Mouse (Mus musculus) stomach, embryonic 16.5 days (tissue): ENCODE measurements around the gene Vrk1. TPM values are rescaled to one million over a fixed set of nuclear protein-coding genes. Genes with fewer than 3 reads are reported as not detected.

Experiments
- ATAC-seq: fragments of 200-750 bp; cut with Nextera tagmentation; 2 replicates; pipeline ENCODE4 v1.8.0; 2017; ENCODE audit warnings: moderate number of reproducible peaks, moderate TSS enrichment; ENCODE audit not compliant: insufficient read depth, low FRiP score
- H3K27ac ChIP-seq: fragments of 300-500 bp; sonication (generic); 2 replicates; pipeline ENCODE4 v1.5.1; 2014; ENCODE audit warnings: low read length
- H3K27me3 ChIP-seq: fragments of 300-500 bp; sonication (generic); 2 replicates; pipeline ENCODE4 v1.6.1; 2014; ENCODE audit warnings: low read length, control low read depth, mixed read lengths; ENCODE audit not compliant: control insufficient read depth, insufficient read depth
- H3K36me3 ChIP-seq: fragments of 300-500 bp; sonication (generic); 2 replicates; pipeline ENCODE4 v1.6.1; 2014; ENCODE audit warnings: low read length; ENCODE audit not compliant: control insufficient read depth, insufficient read depth
- H3K4me1 ChIP-seq: fragments of 300-500 bp; sonication (generic); 2 replicates; pipeline ENCODE4 v1.6.1; 2014; ENCODE audit warnings: low read length, control low read depth, mixed read lengths; ENCODE audit not compliant: control insufficient read depth, insufficient read depth
- H3K4me2 ChIP-seq: fragments of 300-500 bp; sonication (generic); 2 replicates; pipeline ENCODE4 v1.6.1; 2014; ENCODE audit warnings: low read depth, low read length, mixed read lengths
- H3K4me3 ChIP-seq: fragments of 300-500 bp; sonication (generic); replicated peaks from 2 replicates; pipeline ENCODE4 v1.5.1; 2014; ENCODE audit warnings: mild to moderate bottlenecking, low read length
- H3K9ac ChIP-seq: fragments of 300-500 bp; sonication (generic); 2 replicates; pipeline ENCODE4 v1.6.1; 2014; ENCODE audit warnings: low read length
- H3K9me3 ChIP-seq: fragments of 300-500 bp; sonication (generic); replicated peaks from 2 replicates; pipeline ENCODE4 v1.6.1; 2016; ENCODE audit warnings: low read length, control low read depth; ENCODE audit not compliant: control insufficient read depth
- WGBS: fragments of 180-500 bp; shearing (Covaris S2); extraction: QIAGEN DNeasy Blood & Tissue Kit; methylation state at CpG from one replicate; pipeline ENCODE4 v1.1.7; 2014; 5-methylcytosine and 5-hydroxymethylcytosine counted together
- polyA plus RNA-seq: library from polyadenylated mRNA; unstranded; fragments of >200 nt; fragmentation: Nextera tagmentation; extraction: Ambion mirVana; gene quantifications from 2 replicates; pipeline ENCODE4 v1.2.1, GENCODE M21; 2015

The Vrk1 gene
- polyA plus RNA-seq, 1 experiment from 2014 or later: 58.3 TPM

DNA sequence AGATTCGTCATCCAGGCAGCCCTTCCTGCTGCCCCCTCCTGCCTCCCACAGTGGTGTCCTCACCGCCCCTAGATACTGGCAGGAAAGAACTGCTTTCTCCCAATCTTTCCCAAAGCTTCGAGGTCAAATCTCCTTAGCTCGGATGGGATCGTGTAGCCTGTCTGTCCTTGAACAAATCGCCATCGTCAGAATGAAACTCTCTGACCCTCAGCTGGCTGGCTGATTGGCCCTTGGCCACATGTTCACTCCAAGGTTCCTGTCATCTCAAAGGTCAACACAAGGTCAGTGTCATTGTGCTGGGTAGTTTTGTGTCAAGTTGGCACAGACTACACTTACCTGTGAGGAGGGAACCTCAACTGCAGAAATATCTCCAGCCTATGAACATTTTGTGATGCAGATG is 16.7 kb upstream of the Vrk1 start:
- H3K36me3 ChIP-seq: no peaks in the 10 kb centered on the region
- 59% methylated on average over 7 of the region's 7 CpGs for WGBS
- H3K27me3 ChIP-seq: no peaks in the 10 kb centered on the region
- ATAC-seq: no peak
- no peaks in the 10 kb centered on the region for H3K9me3 ChIP-seq
- no peak overlapping the region for H3K4me2 ChIP-seq
- H3K9ac ChIP-seq: no peak overlapping the region
- no peak overlapping the region for H3K4me3 ChIP-seq
- no peaks in the 10 kb centered on the region for H3K4me1 ChIP-seq
- no peak overlapping the region for H3K27ac ChIP-seq

DNA sequence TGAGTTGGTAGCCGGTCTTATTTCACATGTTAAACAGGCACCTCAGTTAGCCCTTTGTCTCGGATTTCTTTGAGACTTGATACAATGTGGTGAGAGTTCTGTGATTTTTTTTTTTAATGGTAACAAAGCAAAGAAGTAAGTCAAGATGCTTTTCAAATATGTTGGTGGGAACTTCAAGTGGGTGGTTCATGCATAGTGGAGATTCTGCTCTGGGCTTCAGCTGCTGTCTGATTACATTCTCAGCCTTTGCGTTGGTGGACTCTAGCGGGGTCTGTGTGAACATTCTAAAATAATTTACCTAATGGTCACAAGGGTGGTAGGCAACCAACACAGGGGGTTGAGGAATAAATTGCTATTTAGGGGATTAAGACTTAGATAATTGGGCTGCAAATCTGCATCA is 14.1 kb upstream of the Vrk1 start:
- Histone ChIP-seq H3K27me3 (no peaks in the 10 kb centered on the region; the same call in 1 of the 2 replicates), H3K9ac (no peak overlapping the region), H3K36me3 (no peaks in the 10 kb centered on the region), H3K4me1 (no peaks in the 10 kb centered on the region), H3K27ac (no peak overlapping the region), H3K4me2 (no peak overlapping the region), H3K9me3 (no peaks in the 10 kb centered on the region), H3K4me3 (no peak overlapping the region)
- ATAC-seq: no peak
- WGBS: 75% methylated on average over 4 of the region's 4 CpGs

- no peak overlapping the region for H3K4me3 ChIP-seq
- no peak overlapping the region for H3K4me2 ChIP-seq
- no peak overlapping the region for H3K27ac ChIP-seq
- H3K4me1 ChIP-seq: no peaks in the 10 kb centered on the region
- H3K9me3 ChIP-seq: no peaks in the 10 kb centered on the region
- no peak overlapping the region for H3K9ac ChIP-seq
- 79% methylated on average over 19 of the region's 19 CpGs for WGBS
- no peak for ATAC-seq
- no peaks in the 10 kb centered on the region for H3K36me3 ChIP-seq
- H3K27me3 ChIP-seq: no peaks in the 10 kb centered on the region; the same call in 1 of the 2 replicates
Observed at GRCm38 (mm10) chr12:105997028-105997786, 12.8 kb upstream of the Vrk1 start.

DNA sequence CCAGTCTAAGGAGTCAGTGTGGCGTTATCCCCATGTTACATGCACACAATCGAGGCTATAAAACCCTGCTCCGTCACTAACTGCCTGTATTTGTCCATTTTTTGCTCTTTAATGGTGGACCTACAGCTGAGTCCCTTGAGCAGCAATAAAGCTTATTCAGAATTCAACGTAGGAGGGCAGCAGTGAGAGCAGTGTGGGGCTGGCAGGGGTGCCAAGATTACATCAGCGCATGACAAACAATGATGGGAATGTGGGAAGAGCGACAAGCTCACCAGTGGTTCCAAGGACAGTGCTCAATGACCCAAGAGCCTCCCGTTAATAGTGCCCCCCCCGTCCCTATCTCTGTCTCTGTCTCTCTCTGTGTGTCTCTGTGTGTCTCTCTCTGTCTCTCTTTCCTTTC is 8.3 kb upstream of the Vrk1 start:
- Histone ChIP-seq H3K9me3 (no peaks in the 10 kb centered on the region; the same call in 1 of the 2 replicates), H3K27me3 (no peaks in the 10 kb centered on the region; the same call in 1 of the 2 replicates), H3K9ac (no peak overlapping the region), H3K27ac (no peak overlapping the region), H3K4me2 (no peak overlapping the region), H3K4me1 (no peaks in the 10 kb centered on the region), H3K4me3 (no peak overlapping the region), H3K36me3 (no peaks in the 10 kb centered on the region)
- WGBS: 55% methylated on average over 8 of the region's 8 CpGs
- no peak for ATAC-seq

- WGBS: 48% methylated on average over 6 of the region's 6 CpGs
- no peak overlapping the region for H3K4me3 ChIP-seq
- no peaks in the 10 kb centered on the region; the same call in 1 of the 2 replicates for H3K27me3 ChIP-seq
- H3K9ac ChIP-seq: no peak overlapping the region
- H3K4me1 ChIP-seq: no peaks in the 10 kb centered on the region
- H3K27ac ChIP-seq: no peak overlapping the region
- H3K9me3 ChIP-seq: no peaks in the 10 kb centered on the region; the same call in 1 of the 2 replicates
- no peak for ATAC-seq
- H3K4me2 ChIP-seq: no peak overlapping the region
- no peaks in the 10 kb centered on the region for H3K36me3 ChIP-seq
Observed at GRCm38 (mm10) chr12:106004719-106005118, 5.3 kb upstream of the Vrk1 start.

DNA sequence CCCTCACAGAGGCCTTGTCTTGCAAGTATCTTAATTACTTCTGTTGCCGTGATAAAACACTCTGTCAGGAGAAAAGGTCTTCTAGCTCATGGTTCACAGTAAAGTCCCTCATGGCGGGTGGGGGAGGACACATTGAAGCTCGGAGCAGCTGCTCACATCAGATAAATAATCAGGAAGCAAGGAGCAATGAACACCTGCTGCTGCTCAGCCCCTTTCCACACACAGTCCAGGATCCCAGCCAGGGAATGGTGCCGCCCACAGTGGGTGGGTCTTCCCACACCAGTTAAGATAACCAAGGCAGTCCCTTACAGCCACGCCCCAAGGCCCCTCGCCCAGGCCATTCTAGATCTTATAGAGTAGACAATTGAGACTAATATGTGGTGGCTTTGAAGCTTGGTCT is 3.8 kb upstream of the Vrk1 start:
- 77% methylated on average over 6 of the region's 6 CpGs for WGBS
- no peak for ATAC-seq

DNA sequence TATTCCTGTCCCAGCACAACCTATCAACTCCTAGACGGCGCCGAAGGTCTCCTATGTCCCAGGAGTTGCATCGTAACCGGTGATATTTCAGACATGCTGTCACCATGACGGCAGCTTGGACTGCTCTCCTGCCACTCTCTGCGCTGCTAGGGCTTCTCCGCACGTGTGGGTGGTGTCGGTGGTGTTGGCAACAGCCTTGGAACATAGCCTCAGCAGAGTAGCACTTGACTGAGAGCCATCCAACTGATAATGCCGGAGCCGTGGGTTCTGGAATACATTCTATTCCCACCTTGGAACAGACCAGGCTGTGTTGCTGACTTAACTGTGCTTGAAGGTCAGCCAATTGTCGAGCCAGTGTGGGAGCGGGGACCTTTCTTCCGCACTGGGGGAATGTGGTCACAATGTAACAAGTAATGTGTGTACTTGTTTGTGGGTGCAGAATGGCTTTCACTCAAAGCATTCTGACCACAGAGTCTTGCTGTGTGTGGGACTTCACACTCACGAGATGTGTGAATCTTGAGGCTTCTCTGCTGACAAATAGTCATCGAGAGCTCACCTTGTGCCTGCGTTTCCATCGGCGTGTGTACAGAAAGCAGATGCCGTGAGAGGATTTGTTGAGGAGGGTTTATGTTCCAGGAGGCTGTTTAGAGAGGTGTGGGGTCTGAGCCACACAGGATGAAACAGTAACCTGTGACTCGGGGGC is 1.5 kb upstream of the Vrk1 start:
- Histone ChIP-seq H3K27ac (no peak overlapping the region), H3K4me2 (no peak overlapping the region), H3K4me1 (peaks cover 4% of the 10 kb centered on the region; the same call in 1 of the 2 replicates), H3K4me3 (no peak overlapping the region), H3K36me3 (no peaks in the 10 kb centered on the region), H3K27me3 (no peaks in the 10 kb centered on the region), H3K9me3 (no peaks in the 10 kb centered on the region; the same call in 1 of the 2 replicates), H3K9ac (no peak overlapping the region)
- no peak for ATAC-seq
- WGBS: 81% methylated on average over 22 of the region's 22 CpGs

More for the DNA sequence above, 3.8 kb upstream of the Vrk1 start:
- H3K4me3 ChIP-seq: no peak overlapping the region
- H3K36me3 ChIP-seq: no peaks in the 10 kb centered on the region
- H3K4me2 ChIP-seq: no peak overlapping the region
- no peaks in the 10 kb centered on the region; the same call in 1 of the 2 replicates for H3K9me3 ChIP-seq
- no peak overlapping the region for H3K9ac ChIP-seq
- peaks cover under 1% of the 10 kb centered on the region; the same call in 1 of the 2 replicates for H3K4me1 ChIP-seq
- H3K27me3 ChIP-seq: no peaks in the 10 kb centered on the region
- H3K27ac ChIP-seq: no peak overlapping the region

GRCm38 (mm10) chr12:106009122-106009870 is 732 bp upstream of the Vrk1 start:
- peaks cover 4% of the 10 kb centered on the region; the same call in 1 of the 2 replicates for H3K4me1 ChIP-seq
- 78% methylated on average over 12 of the region's 12 CpGs for WGBS
- no peak for ATAC-seq

More at GRCm38 (mm10) chr12:106009122-106009870, 732 bp upstream of the Vrk1 start:
- H3K4me2 ChIP-seq: peak overlapping the region; percentile 51
- no peaks in the 10 kb centered on the region for H3K36me3 ChIP-seq
- peak overlapping the region; percentile 89 for H3K4me3 ChIP-seq
- 0 out of 2 replicates have a peak overlapping the region, but pooled peaks have one; percentile 32 for H3K9ac ChIP-seq
- H3K27me3 ChIP-seq: no peaks in the 10 kb centered on the region
- H3K9me3 ChIP-seq: no peaks in the 10 kb centered on the region; the same call in 1 of the 2 replicates
- no peak overlapping the region for H3K27ac ChIP-seq
